Mouse (Mus musculus) forebrain, embryonic 12.5 days (tissue): ENCODE data around the gene Slc7a6. TPM values are rescaled to one million over a fixed set of nuclear protein-coding genes. Genes with fewer than 3 reads are reported as not detected.

Experiments
- ATAC-seq: fragments of 200-750 bp; cut with Nextera tagmentation; 2 replicates; pipeline ENCODE4 v1.8.0; 2017; ENCODE audit warnings: moderate TSS enrichment; ENCODE audit not compliant: low FRiP score
- H3K27ac ChIP-seq: fragments of 300-500 bp; sonication (generic); 2 replicates; pipeline ENCODE4 v1.5.1; 2016; ENCODE audit warnings: mild to moderate bottlenecking
- H3K27me3 ChIP-seq: fragments of 300-500 bp; sonication (generic); 2 replicates; pipeline ENCODE4 v1.6.1; 2016; ENCODE audit warnings: mild to moderate bottlenecking
- H3K36me3 ChIP-seq: fragments of 300-500 bp; sonication (generic); replicated peaks from 2 replicates; pipeline ENCODE4 v1.6.1; 2016; ENCODE audit warnings: mild to moderate bottlenecking
- H3K4me1 ChIP-seq: fragments of 300-500 bp; sonication (generic); 2 replicates; pipeline ENCODE4 v1.6.1; 2016
- H3K4me2 ChIP-seq: fragments of 300-500 bp; sonication (generic); 2 replicates; pipeline ENCODE4 v1.6.1; 2016; ENCODE audit warnings: mild to moderate bottlenecking, moderate library complexity
- H3K4me3 ChIP-seq: fragments of 300-500 bp; sonication (generic); replicated peaks from 2 replicates; pipeline ENCODE4 v1.5.1; 2016; ENCODE audit warnings: mild to moderate bottlenecking
- H3K9ac ChIP-seq: fragments of 300-500 bp; sonication (generic); 2 replicates; pipeline ENCODE4 v1.6.1; 2016; ENCODE audit warnings: mild to moderate bottlenecking
- H3K9me3 ChIP-seq: fragments of 300-500 bp; sonication (generic); 2 replicates; pipeline ENCODE4 v1.6.1; 2016
- WGBS: fragments of 180-500 bp; shearing (Covaris S2); methylation state at CpG from one replicate; pipeline ENCODE4 v1.1.7; 2016; 5-methylcytosine and 5-hydroxymethylcytosine counted together
- polyA plus RNA-seq: library from polyadenylated mRNA; unstranded; fragments of >200 nt; fragmentation: Nextera tagmentation; extraction: Ambion mirVana; gene quantifications from 2 replicates; pipeline ENCODE4 v1.2.1, GENCODE M21; 2016

Gene Slc7a6
- 72.9 and 79.8 TPM in 2 replicates for polyA plus RNA-seq

- Histone ChIP-seq H3K27ac (peak within 1 kb of the TSS; percentile 90), H3K36me3 (peaks cover 8% of the 10 kb centered on the region), H3K4me1 (peaks cover 11% of the 10 kb centered on the region), H3K27me3 (no peaks in the 10 kb centered on the region; the same call in 1 of the 2 replicates), H3K4me3 (peak within 1 kb of the TSS; percentile 86), H3K9me3 (no peaks in the 10 kb centered on the region), H3K9ac (peak within 1 kb of the TSS; percentile 89), H3K4me2 (peak within 1 kb of the TSS; percentile 87)
- WGBS, result under 1% methylated on average over 56 of the region's 59 CpGs
- peak; percentile 91 for ATAC-seq
These were observed at the start of gene Slc7a6 for GRCm38 (mm10) chr8:106168356-106169016. TSS of gene Slc7a6 (plus strand) at chr8:106168857.

GRCm38 (mm10) chr8:106123443-106123842 is 45.2 kb upstream of the Slc7a6 start:
- H3K9ac ChIP-seq, result no peak overlapping the region
- H3K9me3 ChIP-seq, result no peaks in the 10 kb centered on the region
- H3K4me3 ChIP-seq, result no peak overlapping the region
- no peaks in the 10 kb centered on the region for H3K27me3 ChIP-seq
- no peak overlapping the region for H3K4me2 ChIP-seq
- 89% methylated on average over 3 of the region's 3 CpGs for WGBS
- H3K27ac ChIP-seq, result no peak overlapping the region
- ATAC-seq, result no peak
- no peaks in the 10 kb centered on the region for H3K4me1 ChIP-seq
- peaks cover 21% of the 10 kb centered on the region for H3K36me3 ChIP-seq

GRCm38 (mm10) chr8:106126055-106126454 is 42.6 kb upstream of the Slc7a6 start:
- no peak overlapping the region for H3K4me3 ChIP-seq
- H3K4me1 ChIP-seq, result no peaks in the 10 kb centered on the region
- no peak overlapping the region for H3K9ac ChIP-seq
- 100% methylated on average over 1 of the region's 1 CpGs for WGBS
- H3K36me3 ChIP-seq, result peaks cover 31% of the 10 kb centered on the region
- H3K27me3 ChIP-seq, result no peaks in the 10 kb centered on the region
- no peak for ATAC-seq
- H3K9me3 ChIP-seq, result no peaks in the 10 kb centered on the region
- H3K4me2 ChIP-seq, result no peak overlapping the region
- no peak overlapping the region for H3K27ac ChIP-seq

- Histone ChIP-seq H3K36me3 (peaks cover 37% of the 10 kb centered on the region), H3K4me3 (no peak overlapping the region), H3K4me2 (no peak overlapping the region), H3K9me3 (no peaks in the 10 kb centered on the region), H3K4me1 (no peaks in the 10 kb centered on the region), H3K27ac (no peak overlapping the region), H3K9ac (no peak overlapping the region), H3K27me3 (no peaks in the 10 kb centered on the region)
- ATAC-seq, result no peak
- 75% methylated on average over 3 of the region's 3 CpGs for WGBS
These were observed 41.6 kb upstream of the Slc7a6 start for GRCm38 (mm10) chr8:106127054-106127453.

GRCm38 (mm10) chr8:106127882-106128410 is 40.7 kb upstream of the Slc7a6 start:
- H3K4me3 ChIP-seq, result no peak overlapping the region
- ATAC-seq, result no peak
- no peak overlapping the region for H3K4me2 ChIP-seq
- 91% methylated on average over 10 of the region's 10 CpGs for WGBS
- H3K9me3 ChIP-seq, result no peaks in the 10 kb centered on the region
- H3K27me3 ChIP-seq, result peaks cover under 1% of the 10 kb centered on the region; the same call in 1 of the 2 replicates
- H3K4me1 ChIP-seq, result no peaks in the 10 kb centered on the region
- H3K27ac ChIP-seq, result no peak overlapping the region
- peaks cover 46% of the 10 kb centered on the region for H3K36me3 ChIP-seq
- no peak overlapping the region for H3K9ac ChIP-seq

GRCm38 (mm10) chr8:106129232-106129930 is 39.3 kb upstream of the Slc7a6 start:
- no peaks in the 10 kb centered on the region for H3K4me1 ChIP-seq
- peaks cover 50% of the 10 kb centered on the region for H3K36me3 ChIP-seq
- no peak for ATAC-seq
- no peak overlapping the region for H3K4me2 ChIP-seq
- H3K27me3 ChIP-seq, result peaks cover 15% of the 10 kb centered on the region
- no peak overlapping the region for H3K9ac ChIP-seq
- no peak overlapping the region for H3K4me3 ChIP-seq
- no peak overlapping the region for H3K27ac ChIP-seq
- H3K9me3 ChIP-seq, result no peaks in the 10 kb centered on the region

GRCm38 (mm10) chr8:106129997-106130396 is 38.7 kb upstream of the Slc7a6 start:
- no peak overlapping the region for H3K4me3 ChIP-seq
- 86% methylated on average over 2 of the region's 2 CpGs for WGBS
- no peaks in the 10 kb centered on the region for H3K9me3 ChIP-seq
- H3K4me1 ChIP-seq, result no peaks in the 10 kb centered on the region
- no peak for ATAC-seq
- H3K27me3 ChIP-seq, result peaks cover 21% of the 10 kb centered on the region
- H3K27ac ChIP-seq, result no peak overlapping the region
- H3K36me3 ChIP-seq, result peaks cover 50% of the 10 kb centered on the region
- no peak overlapping the region for H3K9ac ChIP-seq
- no peak overlapping the region for H3K4me2 ChIP-seq

- H3K36me3 ChIP-seq, result peaks cover 50% of the 10 kb centered on the region
- no peak for ATAC-seq
- no peaks in the 10 kb centered on the region for H3K9me3 ChIP-seq
- H3K27ac ChIP-seq, result no peak overlapping the region
- H3K9ac ChIP-seq, result no peak overlapping the region
- H3K4me3 ChIP-seq, result no peak overlapping the region
- H3K27me3 ChIP-seq, result peaks cover 26% of the 10 kb centered on the region
- 88% methylated on average over 2 of the region's 2 CpGs for WGBS
- H3K4me2 ChIP-seq, result no peak overlapping the region
- H3K4me1 ChIP-seq, result no peaks in the 10 kb centered on the region
These were observed 38.2 kb upstream of the Slc7a6 start for GRCm38 (mm10) chr8:106130505-106130904.

- no peaks in the 10 kb centered on the region for H3K9me3 ChIP-seq
- WGBS, result 97% methylated on average over 4 of the region's 4 CpGs
- H3K27ac ChIP-seq, result no peak overlapping the region
- no peak overlapping the region for H3K4me3 ChIP-seq
- H3K4me2 ChIP-seq, result no peak overlapping the region
- H3K27me3 ChIP-seq, result peaks cover 31% of the 10 kb centered on the region
- H3K9ac ChIP-seq, result no peak overlapping the region
- ATAC-seq, result no peak
- H3K36me3 ChIP-seq, result peaks cover 50% of the 10 kb centered on the region
- H3K4me1 ChIP-seq, result peaks cover 4% of the 10 kb centered on the region
These were observed 37.6 kb upstream of the Slc7a6 start for GRCm38 (mm10) chr8:106131021-106131420.

GRCm38 (mm10) chr8:106131488-106132222 is 37.0 kb upstream of the Slc7a6 start:
- Histone ChIP-seq H3K4me1 (peaks cover 10% of the 10 kb centered on the region), H3K27ac (no peak overlapping the region), H3K4me2 (no peak overlapping the region), H3K4me3 (no peak overlapping the region), H3K9ac (no peak overlapping the region), H3K36me3 (peaks cover 50% of the 10 kb centered on the region), H3K27me3 (peaks cover 37% of the 10 kb centered on the region), H3K9me3 (no peaks in the 10 kb centered on the region)
- WGBS, result 90% methylated on average over 7 of the region's 7 CpGs
- ATAC-seq, result no peak

GRCm38 (mm10) chr8:106132356-106132755 is 36.3 kb upstream of the Slc7a6 start:
- no peak overlapping the region for H3K9ac ChIP-seq
- no peak overlapping the region for H3K4me2 ChIP-seq
- ATAC-seq, result no peak
- WGBS, result 95% methylated on average over 11 of the region's 11 CpGs
- H3K4me3 ChIP-seq, result no peak overlapping the region
- H3K9me3 ChIP-seq, result no peaks in the 10 kb centered on the region
- peaks cover 45% of the 10 kb centered on the region for H3K36me3 ChIP-seq
- peaks cover 44% of the 10 kb centered on the region for H3K27me3 ChIP-seq
- H3K4me1 ChIP-seq, result peaks cover 17% of the 10 kb centered on the region
- H3K27ac ChIP-seq, result no peak overlapping the region

GRCm38 (mm10) chr8:106133526-106133925 is 35.1 kb upstream of the Slc7a6 start:
- 81% methylated on average over 13 of the region's 13 CpGs for WGBS
- Histone ChIP-seq H3K9me3 (no peaks in the 10 kb centered on the region), H3K9ac (no peak overlapping the region), H3K27ac (no peak overlapping the region), H3K4me3 (no peak overlapping the region), H3K4me2 (no peak overlapping the region), H3K36me3 (peaks cover 37% of the 10 kb centered on the region), H3K27me3 (peaks cover 56% of the 10 kb centered on the region), H3K4me1 (peaks cover 28% of the 10 kb centered on the region)
- no peak for ATAC-seq
